Mouse (Mus musculus) layer of hippocampus, adult 2 months (tissue): ENCODE results near the gene Gm45711. TPM values are rescaled to one million over a fixed set of nuclear protein-coding genes. Genes with fewer than 3 reads are reported as not detected.
A peak's percentile ranks its signal among the peaks of the same experiment; 100 is the strongest.
"Not testable (repeated sequence)": the region's sequence is repeated elsewhere in the genome, so short reads cannot be mapped to it uniquely, and the experiment has no call there.

Experiments used
- DNase-seq, 2 experiments: peaks; one replicate each; pipeline ENCODE4 v3.0.0; 2022; ENCODE audit warnings: low spot score in 2 of 2
- H3K27ac ChIP-seq: fragments of 200-600 bp; 2 replicates; pipeline ENCODE4 v1.8.1; 2022
- H3K4me3 ChIP-seq: fragments of 200-600 bp; 2 replicates; pipeline ENCODE4 v1.8.1; 2022; ENCODE audit warnings: mild to moderate bottlenecking
- CTCF ChIP-seq: fragments of 200-600 bp; conservative IDR thresholded peaks from 2 replicates; pipeline ENCODE4 v1.8.1; 2022; ENCODE audit warnings: antibody characterized with exemption, mild to moderate bottlenecking, moderate library complexity
- total RNA-seq, 2 experiments: library from RNA; stranded (reverse); gene quantifications; 2 replicates each; pipeline ENCODE4 v1.2.3; 2021

Gene Gm45711
- total RNA-seq, 2 experiments from 2014 or later: not detected

DNA sequence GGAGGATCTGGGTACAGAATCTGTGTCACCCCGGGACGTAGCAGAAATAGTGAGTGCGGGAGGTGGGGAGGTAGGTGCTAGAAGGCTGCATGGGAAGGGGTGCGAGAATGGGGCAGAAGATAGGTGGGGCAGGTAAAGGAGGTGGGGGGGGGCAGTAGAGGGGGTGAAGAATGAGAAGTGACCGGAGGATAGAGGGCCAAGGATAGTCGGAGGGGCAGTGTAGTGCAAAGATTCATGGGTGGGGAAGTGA is 30.0 kb upstream of the Gm45711 start:
- no peak for DNase-seq
- Histone ChIP-seq H3K4me3 (peak overlapping the region; percentile 68), H3K27ac (peak overlapping the region; percentile 82; the same call in 1 of the 2 replicates)
- no peak for TF ChIP-seq CTCF

DNA sequence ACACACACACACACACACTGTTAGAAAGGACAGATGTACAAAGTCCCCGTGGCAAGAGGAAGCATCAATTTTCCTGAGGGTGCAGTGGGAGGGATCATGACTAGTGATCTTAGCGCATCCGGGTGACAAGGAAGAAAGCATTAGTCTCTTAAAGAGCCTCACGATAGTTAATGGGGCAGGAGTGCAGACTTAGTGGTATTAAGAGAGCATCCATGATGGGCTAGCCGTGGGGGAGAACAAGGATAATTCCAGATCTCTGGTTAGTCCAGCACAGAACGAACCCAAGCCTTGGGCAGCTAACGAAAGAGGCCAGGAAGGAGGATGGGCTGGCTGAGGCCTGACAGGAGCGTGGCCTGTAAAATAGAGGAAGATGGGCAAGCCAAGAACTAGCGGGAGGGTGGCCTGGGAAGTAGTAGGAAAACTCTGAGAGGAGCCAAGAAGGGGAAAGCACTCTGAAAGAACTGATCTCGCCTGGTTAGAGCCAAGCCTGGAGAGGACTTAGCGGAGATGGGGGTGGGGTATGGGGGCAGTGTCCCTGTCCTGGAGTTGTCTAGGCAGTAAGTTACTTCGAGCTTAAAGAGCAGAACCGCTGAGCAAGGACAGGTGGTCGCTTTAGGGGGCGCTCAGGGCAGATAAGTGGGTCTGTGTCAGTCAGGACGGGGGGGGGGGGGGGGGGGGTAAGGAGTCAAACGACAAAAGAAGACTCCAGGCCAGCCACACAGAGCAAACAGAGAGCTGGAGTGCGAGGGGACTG is 29.5 kb upstream of the Gm45711 start, which contains the start of gene Cmtm3:
Gene Cmtm3, plus strand, starts transcription at position 182 of the 754 bp plus-strand sequence.
- no peak for TF ChIP-seq CTCF
- Histone ChIP-seq H3K27ac (peak within 1 kb of the TSS; percentile 82; the same call in 1 of the 2 replicates), H3K4me3 (peak within 1 kb of the TSS; percentile 68)
- DNase-seq: no peak

DNA sequence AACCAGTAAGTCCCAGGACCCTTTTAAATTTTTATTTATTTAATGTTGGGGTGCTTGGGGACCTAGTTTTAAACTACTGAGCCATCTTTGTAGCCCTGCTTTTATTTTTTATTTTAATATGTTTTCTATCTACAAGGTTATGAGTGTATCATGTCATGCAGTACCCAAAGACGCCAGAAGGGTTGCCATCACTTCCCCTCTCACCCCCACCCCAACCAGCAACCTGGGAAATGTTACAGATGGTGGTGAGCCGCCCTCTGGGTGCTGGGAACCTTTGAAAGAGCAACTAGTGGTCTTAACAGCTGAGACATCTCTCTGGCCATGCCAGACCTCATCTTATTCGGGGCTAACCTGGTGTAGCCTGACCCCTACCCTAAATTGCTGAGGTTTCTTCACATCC is 28.0 kb upstream of the Gm45711 start:
- peak; percentile 48 for TF ChIP-seq CTCF
- H3K4me3 ChIP-seq: no peak overlapping the region
- DNase-seq: no peak
- H3K27ac ChIP-seq: no peak overlapping the region

DNA sequence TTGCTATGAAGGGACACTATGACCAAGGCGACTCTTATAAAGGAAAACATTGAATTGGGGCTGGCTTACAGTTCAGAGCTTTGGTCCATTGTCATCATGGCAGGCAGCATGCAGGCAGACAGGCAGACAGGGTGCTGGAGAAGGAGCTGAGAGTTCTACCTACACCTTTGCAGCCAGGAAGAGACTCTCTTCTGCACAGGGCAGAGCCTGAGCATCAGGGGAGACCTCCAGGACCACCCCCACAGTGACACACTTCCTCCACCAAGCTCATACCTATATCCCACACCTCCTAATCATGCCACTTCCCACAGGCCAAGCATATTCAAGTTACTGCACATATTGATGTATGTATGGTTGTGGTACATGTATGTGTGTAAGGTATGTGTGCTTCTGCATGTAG is 26.9 kb upstream of the Gm45711 start:
- TF ChIP-seq CTCF: no peak

DNA sequence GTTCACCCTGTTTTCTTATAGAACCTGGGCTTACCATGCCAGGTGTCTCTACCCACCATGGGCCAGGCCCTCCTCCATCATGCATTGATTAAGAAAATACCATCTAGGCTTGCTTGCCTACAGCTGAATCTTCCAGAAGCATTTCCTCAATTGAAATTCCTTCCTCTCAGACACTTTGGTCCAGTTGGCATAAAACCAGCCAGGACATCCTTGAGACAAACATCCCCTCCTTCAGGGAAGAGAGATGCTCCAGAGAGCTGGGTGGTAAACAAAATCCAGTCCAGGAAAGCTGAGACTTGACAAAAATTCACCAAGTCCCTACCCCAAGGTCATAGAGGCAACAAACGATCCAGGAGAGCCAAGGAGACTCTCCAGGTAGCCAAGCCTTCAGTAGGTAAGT is 24.3 kb upstream of the Gm45711 start:
- DNase-seq: no peak
- no peak for TF ChIP-seq CTCF
- H3K27ac ChIP-seq: no peak overlapping the region
- H3K4me3 ChIP-seq: no peak overlapping the region

More for the DNA sequence above, 26.9 kb upstream of the Gm45711 start:
- Histone ChIP-seq H3K27ac (no peak overlapping the region), H3K4me3 (no peak overlapping the region)
- DNase-seq: no peak

DNA sequence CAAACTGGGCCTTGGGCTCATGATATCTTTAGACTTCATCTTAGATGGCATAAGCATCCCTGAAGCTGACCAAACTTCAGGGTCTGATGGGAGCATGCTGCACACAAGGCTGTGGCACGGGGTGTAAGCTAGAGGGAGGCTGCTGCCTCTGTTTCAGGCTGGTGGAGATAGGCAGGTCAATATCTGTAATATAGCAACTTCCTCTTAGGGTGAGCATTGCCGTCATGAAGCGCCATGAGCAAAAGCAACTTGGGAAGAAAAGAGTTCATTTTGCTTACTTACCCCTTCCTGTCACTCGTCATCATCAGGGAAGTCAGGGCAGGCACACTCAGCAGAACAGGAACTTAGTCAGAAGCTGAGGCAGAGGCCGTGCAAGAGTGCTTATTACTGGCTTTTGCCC is 23.9 kb upstream of the Gm45711 start:
- H3K4me3 ChIP-seq: no peak overlapping the region
- DNase-seq: no peak
- TF ChIP-seq CTCF: no peak
- no peak overlapping the region for H3K27ac ChIP-seq

DNA sequence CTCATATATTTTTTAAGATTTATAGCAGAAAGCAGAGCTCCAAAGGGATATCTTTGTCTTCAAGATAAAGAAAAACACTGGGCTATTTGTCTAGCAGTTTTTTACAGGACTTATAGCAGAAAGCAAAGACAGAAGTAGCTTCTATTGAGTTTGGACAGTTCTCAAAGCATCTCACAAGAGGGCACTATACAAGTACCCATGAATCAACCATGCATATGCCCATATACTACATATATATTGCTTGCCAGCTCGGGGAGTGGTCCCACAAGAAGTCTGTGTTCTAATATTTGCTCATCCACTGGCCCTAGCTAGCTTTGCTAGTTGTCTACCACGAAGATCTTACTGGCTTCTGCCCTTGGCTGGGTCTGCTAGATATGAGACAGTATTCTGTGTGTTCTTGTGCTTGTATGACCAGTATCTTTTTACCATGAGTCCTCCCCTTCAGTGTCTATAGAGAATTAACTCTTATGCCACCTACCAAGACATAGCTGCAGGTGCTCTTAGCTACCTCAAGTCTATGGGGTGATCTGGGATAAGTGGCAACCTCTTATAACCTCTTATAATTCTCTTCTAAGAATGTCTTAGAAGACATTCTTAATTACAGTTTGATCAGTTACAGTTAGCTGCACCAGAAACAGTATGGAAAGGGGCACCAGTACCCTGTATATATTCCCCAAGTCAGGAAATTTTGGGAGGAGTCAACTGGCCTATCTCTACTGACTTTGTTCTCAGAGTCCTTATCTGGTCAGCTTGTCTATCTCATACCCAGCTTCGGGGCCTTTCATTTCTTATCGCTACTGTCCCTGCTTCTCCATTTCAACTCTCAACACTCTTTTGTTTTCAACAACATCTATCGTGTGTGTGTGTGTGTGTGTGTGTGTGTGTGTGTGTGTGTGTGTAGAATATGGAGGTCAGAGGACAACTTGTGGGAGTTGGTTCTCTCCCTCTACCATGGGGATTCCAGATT is 23.1 kb upstream of the Gm45711 start:
- TF ChIP-seq CTCF: peak; percentile 33

DNA sequence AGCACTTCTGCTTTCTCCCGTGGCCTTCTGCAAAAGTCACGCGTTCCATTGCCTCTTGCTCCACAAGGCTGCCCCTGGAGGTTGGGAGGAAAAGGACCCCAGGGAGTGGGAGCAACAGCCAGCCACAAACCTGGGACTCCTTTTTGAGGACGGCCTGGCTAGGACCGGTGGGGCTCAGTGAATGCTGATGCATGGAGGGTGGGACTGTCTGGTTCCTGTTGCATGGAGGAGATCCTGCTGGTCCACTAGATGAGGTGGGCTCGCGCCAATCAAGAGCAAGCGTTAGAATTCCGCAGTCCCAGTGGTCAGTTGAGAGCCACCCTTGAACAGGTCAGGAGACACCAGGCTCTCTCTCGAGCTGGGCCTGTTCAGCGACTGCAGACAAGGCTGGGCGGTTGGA is 12.0 kb upstream of the Gm45711 start, which contains the start of gene Cmtm2b:
Gene Cmtm2b, plus strand, starts transcription at position 301 of the 400 bp plus-strand sequence.
- DNase-seq, H3K4me3 ChIP-seq, H3K27ac ChIP-seq: not testable (repeated sequence)

More for the DNA sequence above, 23.1 kb upstream of the Gm45711 start:
- Histone ChIP-seq H3K27ac (no peak overlapping the region), H3K4me3 (no peak overlapping the region)
- DNase-seq: no peak

DNA sequence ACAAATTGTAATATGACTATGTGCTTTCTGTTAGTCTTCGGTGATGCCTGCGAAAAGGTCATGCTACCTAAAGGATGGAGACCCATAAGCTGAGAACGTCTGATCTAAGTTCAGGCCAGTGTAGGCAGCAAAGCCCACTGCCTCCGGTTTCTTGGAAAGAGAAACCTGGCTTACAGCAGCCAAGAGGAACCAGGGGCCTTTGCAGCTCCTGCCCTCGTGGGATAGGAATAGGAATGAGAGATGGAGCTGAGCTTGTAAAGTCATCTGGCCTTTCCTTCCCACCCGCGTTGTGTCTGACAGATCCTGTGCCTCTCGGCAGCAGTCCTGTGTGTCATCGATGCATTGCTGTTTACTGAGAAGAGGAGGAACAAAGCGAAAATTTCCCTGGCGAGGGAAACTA is 11.4 kb upstream of the Gm45711 start, which contains the start of gene Gm11020:
Gene Gm11020, plus strand, starts transcription at position 301 of the 400 bp plus-strand sequence.
- not testable (repeated sequence) for H3K4me3 ChIP-seq, H3K27ac ChIP-seq, DNase-seq

DNA sequence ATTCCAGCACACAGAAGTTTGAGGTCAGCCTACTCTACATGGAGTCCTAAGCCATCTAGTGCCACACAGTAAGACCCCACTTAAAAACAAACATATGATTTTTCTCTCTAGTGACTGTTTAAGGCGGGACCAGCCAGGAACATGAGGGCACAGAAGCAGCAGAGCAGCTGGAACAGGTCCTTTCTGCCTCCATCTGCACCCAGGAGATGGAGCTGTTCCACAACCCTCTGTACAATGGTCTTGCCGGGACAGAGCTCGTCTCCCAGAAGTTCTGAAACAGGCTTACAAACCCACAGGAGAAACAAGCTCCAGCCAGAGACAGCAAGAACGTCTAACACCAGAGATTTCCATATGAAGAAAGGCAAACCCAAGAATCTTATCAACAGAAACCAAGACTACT is 3.4 kb upstream of the Gm45711 start:
- Histone ChIP-seq H3K27ac (no peak overlapping the region), H3K4me3 (no peak overlapping the region)
- no peak for DNase-seq
- TF ChIP-seq CTCF: peak; percentile 67

DNA sequence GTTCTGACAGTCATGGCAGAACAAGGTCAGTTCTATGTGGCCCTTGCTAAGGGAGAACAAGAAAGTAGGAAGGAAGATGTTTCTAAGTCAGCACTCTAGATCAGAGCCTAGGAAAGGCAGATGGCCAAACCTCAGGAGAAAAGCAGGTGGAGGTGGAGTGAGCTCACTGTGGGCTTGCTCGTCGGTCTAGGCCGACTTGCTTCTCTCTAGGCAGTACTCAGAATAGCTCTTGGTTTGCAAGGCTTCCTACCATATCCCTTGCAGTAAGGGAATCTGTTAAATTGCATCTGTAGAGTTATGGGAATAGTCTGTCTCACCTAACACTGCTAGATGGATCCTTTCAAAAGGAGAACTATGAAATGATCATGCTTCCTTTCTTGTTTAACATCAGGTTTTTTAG is 2.1 kb upstream of the Gm45711 start:
- H3K27ac ChIP-seq, H3K4me3 ChIP-seq, DNase-seq: not testable (repeated sequence)

DNA sequence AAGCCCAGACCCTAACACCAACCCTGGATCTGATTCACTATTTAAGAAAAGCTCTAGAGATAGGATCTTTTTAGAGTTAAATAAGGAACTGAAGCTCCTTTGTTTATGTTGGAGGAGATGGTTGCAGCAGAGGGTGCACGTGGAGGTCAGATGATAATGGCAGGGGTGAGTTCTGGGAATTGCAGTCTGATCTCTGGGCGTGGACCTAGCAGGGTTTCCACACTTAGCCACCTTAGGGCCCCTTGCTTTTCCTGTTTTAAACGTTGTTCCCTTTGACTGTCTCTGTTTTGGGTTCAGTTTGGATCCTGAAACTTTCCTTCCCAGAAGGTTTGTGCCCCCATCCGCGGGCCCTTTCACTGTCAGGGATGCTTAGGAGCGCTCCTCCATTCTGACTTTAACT is 1.5 kb downstream of the Gm45711 start:
- not testable (repeated sequence) for H3K4me3 ChIP-seq, H3K27ac ChIP-seq, DNase-seq

DNA sequence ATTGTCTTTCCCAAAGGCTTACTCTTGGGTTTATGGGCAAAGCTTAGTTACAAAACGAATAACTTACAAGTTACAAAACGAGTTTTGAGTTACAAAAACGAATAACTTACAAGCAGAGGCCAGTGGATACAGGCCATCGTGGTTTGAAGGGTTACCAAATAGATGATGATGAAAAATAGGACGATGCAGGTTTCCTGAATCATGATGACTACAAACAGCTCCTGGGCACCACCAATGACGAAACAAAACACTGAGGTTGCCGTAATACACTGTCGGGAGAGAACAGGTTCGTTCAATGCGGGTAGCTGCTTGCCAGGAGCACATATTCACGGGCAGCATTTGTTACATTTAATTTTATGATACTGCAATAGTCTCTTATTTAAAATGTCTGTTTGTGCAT is 4.9 kb downstream of the Gm45711 start:
- no peak for DNase-seq
- Histone ChIP-seq H3K4me3 (no peak overlapping the region), H3K27ac (no peak overlapping the region)
- no peak for TF ChIP-seq CTCF

DNA sequence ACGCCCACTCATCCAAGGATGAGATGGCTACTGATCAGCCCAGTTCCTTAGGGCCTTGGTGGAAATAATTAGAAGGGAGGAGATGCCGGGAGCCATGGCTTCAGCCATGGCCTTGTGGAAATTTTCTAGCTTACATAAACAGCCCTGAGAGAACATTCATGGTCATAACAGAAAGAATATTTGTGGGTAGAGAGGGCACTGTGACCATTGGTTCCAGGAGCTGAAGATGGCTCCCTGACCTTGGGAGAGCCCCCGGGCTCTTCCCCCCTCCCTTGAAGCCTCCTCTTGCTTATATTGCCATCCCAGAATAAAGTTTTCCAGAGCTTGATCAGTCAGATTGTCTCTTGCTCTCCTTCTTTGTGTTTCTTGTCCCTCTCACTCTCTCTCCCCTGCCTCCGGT is 7.3 kb downstream of the Gm45711 start:
- H3K27ac ChIP-seq, H3K4me3 ChIP-seq, DNase-seq: not testable (repeated sequence)

DNA sequence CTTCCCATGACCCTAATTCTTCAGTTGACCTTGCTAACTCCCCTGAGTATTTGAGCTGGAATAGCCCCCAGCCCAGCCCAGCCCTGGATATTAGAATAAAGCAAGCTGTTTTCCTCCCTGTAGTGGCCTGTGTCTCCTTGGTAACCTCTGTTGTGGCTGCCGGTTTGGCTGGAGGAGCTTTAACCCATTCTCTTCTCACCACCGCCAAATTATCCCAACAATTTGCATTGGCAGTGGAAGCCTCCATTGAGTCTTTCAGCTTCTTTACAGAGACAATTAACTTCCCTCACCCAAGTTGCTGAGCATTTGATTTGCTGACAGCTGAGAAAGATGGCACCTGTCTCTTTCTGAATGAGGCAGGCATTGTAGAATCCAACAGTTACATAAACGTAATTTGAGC is 8.3 kb downstream of the Gm45711 start:
- H3K27ac ChIP-seq: peak overlapping the region; percentile 36; the same call in 1 of the 2 replicates
- peak in 1 of 2 experiments; percentile 4 for DNase-seq
- H3K4me3 ChIP-seq: not testable (repeated sequence)
